Mouse (Mus musculus) kidney, adult 2 months (tissue): ENCODE results near the gene Ebf1.

Experiments used
- CTCF ChIP-seq: fragments of 200-500 bp; conservative IDR thresholded peaks from 2 replicates; pipeline ENCODE4 v1.5.1; 2011; ENCODE audit warnings: low read depth, mild to moderate bottlenecking, control low read depth, low read length, moderate library complexity, mixed read lengths; ENCODE audit not compliant: insufficient read depth, insufficient read length
- POLR2A ChIP-seq: fragments of 200-500 bp; IDR thresholded peaks from one replicate; pipeline ENCODE4 v1.6.1; 2011; ENCODE audit warnings: low read depth, low read length, control low read depth

DNA sequence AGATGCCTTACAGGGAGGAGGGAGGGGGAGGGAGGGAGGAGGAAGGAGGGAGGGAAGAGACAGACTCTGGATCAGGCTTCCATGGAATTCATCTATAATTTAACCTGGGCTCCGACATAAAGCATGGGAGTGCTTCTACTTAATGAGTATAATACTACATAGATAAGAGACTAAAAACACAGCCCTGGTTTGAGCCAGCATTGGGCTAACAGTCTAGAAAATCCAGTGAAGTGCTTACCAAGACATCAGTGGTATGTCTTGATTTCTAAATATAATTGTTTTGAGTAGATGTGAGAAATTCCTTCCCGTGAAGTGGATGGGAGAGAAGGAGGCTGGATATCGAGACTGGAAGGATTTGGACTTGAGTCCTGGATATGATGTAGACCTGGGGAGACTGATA, 68.0 kb downstream of the Ebf1 start:
- TF ChIP-seq POLR2A (no peak), CTCF (no peak)
